Mouse (Mus musculus): Measurements from ENCODE around the gene Urb2. TPM values are rescaled to one million over a fixed set of nuclear protein-coding genes. Genes with fewer than 3 reads are reported as not detected.
"Not testable (repeated sequence)": the region's sequence is repeated elsewhere in the genome, so short reads cannot be mapped to it uniquely, and the experiment has no call there.

Urb2 gene
- polyA plus RNA-seq (2017; shearing (Covaris generic)): 1 to 10 TPM; 2.5 to 7.8 TPM

DNA sequence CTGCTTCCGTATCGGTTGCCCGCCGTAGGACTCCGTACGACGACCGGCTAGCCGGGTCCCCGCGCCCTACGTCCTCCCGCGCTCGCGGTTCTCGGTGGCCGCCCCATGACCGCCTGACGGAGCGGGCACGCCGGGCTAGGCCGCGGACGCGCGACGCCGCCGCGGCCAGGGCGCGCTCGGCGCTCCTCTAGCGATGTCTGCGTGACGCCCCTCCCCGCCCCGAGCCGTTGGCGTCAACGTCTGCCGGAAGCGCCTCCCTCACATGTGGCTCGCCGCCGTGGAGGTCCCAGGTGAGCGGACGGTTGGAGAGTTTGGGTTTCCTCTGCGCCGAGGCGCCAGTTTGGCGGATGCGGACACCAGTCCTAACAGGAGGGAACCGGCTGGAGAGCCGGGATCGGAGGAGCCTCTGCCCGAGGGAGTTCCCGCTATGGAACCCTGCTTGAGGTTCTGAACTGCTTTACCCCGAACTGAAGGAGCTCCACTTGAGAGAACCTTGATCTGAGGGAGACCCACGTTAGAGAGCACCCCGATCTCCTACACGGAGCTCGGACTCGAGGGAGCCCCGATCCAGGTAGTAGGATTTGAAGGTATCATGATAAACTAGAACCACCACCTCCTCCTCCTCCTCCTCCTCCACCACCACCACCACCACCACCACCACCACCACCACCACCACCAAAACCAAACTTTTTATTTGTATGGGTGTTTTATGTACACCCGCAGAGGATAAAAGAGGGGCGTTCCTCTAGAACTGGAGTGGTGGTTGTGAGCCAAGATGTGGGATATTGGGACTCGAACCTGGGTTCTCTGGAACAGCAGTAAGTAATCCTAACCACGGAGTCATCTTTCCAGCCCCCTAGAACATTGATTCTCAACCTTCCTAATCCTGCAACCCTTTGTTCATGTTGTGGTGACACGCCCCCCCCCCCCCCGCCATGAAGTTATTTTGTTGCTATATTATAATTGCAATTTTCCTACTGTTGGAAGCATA, at the start of gene Urb2, which contains the start of gene Taf5l:
TSS of gene Urb2 (plus strand) at position 272 of the 991 bp plus-strand sequence.
TSS of gene Taf5l (minus strand) at position 161 of the 991 bp plus-strand sequence.
- ATAC-seq: peak; percentile 90

DNA sequence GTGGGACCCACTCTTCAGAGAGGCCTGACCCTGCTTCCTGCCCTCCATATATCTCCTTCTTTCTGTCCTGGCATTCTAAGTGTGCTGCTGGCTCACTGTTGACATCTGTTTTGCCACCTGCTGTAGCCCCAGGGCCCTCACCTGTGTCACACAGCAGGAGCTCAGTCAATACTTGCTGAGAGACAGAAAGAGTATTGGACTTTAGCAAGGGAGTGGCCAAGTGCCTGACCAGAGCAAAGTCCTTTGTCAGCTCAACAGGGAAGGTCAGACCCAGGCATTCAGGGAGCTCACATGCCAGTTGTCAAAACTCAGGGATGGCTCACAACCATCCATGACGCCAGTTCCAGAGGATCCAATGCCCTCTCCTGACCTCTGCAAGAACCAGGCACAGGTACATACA, 47.8 kb upstream of the Urb2 start:
- ATAC-seq: no peak

DNA sequence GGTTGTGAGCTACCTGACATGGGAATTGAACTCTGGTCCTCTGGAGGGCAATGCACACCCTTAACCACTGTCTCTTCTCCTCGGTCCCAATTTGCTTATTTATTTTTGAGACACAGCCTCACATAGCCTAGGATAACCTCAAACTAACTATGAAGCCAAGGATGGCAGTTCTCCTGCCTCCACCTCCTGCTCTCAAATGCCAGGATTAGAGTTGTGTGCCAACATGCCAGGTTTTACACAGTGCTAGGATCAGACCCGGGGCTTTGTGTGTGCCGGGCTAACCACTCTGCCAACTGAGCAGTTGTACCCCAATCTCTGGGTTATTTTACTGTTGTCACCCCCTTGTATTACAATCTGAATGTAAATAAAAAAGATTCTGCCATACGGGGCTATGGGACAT, 43.8 kb upstream of the Urb2 start:
- no peak for ATAC-seq

DNA sequence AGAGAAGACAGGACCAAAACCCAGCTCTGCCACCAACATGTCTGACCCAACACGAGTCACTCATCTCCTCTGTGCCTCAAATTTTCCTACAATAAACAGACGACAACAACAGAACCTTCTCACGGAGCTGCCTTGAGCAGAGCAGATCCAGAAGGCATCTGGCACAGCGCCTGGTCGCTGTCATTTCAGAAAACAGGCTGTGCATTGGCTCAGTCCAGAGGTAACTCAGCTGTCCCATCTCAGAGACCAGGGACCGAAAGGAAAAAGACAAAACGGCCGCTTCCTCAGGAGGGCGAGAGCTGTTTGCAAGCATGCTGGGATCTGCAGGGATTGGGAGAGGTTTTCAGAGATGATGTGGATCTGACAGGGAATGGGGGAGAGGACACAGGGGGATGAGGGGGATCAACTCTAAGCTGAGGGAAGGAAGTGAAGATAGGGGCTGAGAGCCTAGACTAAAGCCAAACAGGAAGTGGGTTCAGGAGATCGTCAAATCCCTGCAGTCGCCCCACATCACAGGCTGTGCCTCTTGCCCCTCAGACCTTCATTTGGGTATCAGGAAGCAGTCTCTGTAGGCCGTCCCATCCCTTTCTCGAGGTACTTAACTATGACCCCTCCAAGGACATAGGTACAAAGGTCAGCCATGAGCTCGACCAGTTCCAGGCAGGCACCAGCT, 43.0 kb upstream of the Urb2 start:
- ATAC-seq: no peak

DNA sequence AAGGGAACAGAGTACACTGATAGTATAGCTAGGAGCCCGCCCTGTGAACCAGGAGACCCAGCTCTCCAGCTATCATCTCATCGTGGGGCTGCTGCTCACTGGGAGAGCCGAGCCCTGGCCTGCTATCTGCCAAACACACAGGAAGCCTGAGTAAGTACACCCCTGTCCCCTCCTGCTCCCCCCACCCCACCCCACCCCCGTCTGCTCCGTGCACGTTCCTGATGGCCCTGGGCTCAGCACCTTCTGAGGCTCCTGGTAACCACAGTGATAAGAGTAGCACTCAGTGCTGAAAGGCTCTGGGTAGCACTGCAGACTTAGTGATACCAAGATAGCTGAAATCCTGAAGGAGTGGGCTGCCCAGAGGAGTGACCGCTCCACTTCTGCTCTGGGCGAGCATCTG, 42.4 kb upstream of the Urb2 start:
- ATAC-seq: no peak

DNA sequence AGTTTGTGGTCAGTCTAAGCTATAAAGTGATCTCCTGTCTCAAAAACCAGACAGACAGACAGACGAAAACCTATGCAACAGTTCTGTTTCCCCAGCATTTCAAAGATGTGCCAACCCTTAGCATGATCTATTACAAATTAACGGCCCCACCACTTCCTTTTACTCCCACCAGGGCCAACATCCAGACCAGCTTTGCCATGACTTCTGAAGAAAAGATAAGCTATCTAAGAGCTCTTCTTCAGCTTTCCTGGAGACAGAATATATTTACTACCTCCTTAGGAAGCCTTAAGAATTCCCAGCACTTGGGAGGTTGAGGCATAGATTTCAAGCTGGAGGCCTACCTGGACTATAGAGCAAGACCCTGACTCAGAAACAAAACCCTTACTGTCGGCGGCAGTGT, 41.1 kb upstream of the Urb2 start:
- no peak for ATAC-seq

DNA sequence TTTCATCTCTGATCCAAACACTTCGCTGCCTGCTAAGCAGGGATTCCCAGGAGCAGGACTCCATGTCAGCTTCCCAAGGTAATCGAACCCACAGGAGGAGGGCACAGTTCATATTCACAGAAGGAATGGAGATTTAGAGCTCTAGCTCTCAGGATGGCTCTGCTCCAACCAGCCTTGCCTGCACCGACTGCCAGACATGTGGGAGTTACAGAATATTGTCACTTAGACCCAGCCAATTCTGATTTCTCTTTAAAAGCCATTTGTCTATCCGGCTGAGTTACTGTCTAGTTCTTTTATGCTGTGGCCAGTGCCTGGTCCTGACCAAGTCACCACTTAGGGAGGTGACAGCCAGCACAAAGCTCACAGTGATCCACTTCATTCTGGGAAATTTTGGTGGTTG, 39.6 kb upstream of the Urb2 start:
- ATAC-seq: no peak

DNA sequence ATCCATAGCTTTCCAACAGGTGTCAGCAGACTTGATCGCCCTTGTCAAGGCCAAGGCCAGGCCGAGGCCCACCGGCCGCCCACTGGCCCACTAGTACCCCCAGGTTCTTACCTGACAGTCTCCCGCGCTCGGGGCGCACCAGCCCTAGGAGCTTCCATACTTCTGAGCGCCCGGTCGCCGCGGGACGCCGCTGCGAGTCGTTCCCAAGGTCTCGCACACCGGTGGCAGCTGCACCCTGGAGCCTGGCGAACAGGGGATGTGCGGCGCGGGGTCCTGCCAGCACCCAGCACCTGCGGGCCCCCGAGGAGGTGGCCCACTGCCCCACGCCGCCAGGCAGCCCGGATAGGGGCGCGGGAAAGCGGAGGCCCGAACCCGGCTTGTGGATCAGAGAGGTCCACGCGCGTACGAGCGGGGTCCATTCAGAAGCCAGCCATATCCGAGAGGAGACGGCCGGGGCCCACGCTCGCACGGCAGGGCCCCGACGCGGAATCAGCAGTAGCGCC, 39.0 kb upstream of the Urb2 start:
- ATAC-seq: peak; percentile 37

DNA sequence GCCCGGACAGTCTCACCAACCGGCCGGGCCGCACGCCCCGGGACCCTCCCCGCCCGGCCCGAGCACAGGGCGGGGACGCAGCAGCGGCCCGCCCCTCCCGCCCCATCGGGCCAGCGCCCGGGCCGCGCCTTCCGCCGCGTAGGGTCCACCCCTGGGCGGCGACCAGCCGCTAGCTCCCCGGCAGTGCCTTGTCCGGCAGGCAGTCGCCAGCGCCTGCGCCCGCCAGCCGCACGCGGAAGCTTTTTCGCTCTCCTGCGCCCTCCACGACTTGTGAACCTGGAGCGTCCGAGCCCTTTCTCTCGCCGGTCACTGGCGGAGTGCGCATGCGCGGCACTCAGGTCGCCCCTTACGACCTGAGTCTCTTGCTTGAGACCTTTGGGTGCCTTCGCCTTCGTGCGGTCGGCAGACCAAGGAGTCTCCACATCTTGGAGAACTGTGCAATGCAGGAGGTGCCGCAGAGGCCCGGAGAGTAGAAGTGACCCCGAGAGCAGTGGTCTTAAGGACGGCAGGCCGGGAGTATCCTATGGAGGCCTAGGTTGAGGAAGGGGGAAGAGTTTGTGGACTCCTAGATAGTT, 38.4 kb upstream of the Urb2 start, which contains the start of gene Abcb10:
TSS of gene Abcb10 (minus strand) at position 297 of the 575 bp plus-strand sequence.
- peak; percentile 58 for ATAC-seq

DNA sequence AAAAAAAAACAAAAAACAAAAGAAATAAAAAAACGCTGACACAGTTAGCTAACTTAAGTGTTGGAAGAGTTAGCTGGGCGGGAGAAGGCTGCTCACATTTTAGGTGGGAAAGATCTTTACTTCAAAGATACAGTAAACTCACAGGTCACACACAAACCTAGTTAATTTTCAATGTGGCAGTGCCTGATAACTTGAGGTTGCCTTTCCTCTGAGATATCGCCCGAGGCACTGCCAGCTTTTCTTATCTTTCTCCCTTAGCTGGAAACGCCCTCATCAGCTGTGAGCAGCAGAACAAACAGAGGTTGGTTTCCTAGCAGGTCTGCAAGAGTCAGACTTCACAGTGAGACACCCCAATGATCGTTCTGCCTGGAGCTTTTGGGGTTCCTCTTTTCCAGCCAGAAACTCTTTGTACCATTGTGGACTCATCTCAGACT, 32.7 kb upstream of the Urb2 start:
- no peak for ATAC-seq

DNA sequence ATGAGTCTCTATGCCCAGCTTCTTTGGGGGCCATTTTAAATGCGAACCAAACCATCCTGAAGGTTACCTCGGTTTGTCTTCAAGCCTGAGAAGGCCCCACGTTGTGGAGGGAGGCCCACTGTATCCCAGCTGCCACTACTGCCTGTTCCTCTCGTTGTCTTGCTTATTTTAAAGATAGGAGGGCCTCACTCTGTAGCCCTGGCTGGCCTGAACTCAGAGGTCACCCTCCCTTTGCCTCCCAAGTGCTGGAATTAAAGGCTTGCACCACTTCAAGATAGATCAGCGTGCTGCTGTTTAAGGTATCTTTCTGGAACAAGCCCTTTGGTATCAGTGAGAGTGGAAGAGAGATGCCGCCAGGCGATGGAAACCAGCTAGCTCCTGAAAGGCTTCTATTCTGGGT, 32.2 kb upstream of the Urb2 start:
- ATAC-seq: no peak

DNA sequence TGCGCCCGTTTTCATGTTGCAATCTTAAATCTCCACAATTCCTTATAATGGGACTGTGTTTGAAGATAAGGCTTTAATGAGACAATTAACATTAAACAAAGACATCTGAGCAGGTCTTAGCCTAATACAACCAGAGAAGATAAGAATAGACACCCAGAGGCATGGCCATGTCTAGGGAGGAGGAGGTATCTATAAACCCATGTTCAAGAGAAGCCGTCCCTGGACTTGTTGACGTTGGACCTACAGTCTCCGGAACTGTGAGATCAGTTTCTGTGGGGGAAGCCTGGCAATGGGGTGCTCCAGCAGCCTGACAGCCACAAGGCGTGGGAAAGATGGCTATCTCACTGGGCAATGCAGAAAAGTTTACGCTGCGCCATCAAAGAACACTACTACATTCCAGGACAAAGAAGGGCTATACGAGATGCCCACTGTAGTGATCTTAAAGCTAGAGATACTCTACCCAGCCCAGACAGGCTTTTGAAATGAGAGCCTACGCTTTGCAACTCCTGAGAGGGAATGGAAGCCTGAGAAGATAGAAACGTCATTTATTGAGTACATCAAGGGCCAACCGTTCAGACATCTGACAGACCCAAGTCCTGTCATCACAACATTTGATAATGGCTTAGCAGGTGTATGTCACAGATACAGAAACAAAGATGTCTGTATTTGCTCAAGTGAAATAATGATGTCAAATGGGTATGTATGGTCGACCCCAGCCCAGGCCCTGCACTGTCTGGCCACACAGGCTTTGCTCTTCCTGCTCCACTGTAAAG, 30.8 kb upstream of the Urb2 start:
- ATAC-seq: no peak

DNA sequence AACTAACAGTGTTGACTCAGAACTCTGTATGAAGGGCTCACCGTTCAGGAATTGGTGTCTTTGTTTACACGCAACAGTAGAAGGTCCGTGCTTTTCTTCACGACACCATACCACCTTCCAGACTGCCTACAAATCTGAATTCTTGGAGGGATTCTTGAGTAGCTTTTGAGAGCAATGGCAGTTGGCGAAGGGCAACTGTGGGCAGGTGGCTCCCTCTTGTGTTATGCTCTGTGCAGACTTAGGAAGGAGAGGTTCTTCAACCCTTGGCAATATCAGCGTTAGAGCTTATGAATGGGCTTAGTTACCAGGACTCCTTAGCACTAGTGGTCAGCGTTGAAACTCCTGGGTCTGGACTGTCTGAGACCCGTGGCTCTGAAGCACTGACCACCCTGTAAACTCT, 28.7 kb upstream of the Urb2 start:
- no peak for ATAC-seq

DNA sequence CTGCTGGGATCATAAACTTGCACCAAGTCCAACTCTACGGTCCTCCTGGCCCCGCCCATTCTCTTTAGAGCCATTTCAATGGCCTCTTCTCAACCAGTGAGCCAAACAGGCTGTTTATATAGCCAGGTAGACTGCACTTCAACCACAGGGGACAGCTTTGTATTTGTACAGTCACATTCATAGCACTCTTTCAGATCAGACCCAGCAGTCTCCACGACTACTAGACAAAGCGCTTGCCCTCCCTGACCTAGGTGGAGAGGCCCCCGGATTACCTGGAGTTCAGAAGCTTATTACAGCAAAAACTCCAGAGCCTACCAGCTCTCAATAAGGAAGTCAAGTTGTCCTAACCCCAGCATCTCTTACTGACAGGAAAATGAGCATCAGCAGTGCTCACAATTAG, 27.7 kb upstream of the Urb2 start:
- ATAC-seq: no peak

DNA sequence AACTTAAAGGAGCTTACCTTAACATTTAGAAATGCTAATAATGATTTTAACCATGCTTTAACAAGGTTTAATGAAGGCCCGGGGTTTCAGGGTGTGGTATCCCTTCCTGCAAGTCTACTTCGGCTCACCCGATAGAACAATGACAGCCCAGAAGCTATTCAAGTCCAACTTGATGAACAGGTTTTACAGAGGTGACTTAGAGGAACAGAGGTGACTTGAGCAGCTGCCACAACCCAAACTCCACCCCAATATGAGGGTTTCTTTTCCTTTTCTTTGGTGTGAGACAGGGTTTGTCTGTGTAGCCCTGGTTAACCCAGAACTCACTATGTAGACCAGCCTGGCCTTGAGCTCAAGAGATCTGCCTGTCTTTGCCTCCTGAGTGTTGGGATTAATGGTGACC, 27.3 kb upstream of the Urb2 start:
- no peak for ATAC-seq

DNA sequence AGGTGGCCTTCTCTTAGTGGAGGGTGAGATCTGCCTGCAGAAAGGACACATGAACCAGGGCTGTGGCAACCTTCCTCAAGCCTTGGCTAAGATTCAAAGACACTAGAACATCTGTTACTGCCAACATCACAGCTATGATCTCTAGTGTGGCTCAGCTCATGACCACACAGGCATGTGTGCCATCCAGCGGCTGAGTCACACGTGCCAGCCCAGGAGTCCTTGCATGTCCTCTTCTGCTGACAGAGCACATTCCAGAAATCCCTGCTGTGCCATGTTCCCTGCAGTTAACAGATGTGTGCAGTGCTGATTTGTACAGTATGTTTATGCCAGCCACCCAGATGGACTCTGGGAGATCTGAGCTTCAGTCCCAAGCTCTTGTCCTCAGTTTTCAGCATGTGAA, 21.7 kb upstream of the Urb2 start:
- no peak for ATAC-seq

DNA sequence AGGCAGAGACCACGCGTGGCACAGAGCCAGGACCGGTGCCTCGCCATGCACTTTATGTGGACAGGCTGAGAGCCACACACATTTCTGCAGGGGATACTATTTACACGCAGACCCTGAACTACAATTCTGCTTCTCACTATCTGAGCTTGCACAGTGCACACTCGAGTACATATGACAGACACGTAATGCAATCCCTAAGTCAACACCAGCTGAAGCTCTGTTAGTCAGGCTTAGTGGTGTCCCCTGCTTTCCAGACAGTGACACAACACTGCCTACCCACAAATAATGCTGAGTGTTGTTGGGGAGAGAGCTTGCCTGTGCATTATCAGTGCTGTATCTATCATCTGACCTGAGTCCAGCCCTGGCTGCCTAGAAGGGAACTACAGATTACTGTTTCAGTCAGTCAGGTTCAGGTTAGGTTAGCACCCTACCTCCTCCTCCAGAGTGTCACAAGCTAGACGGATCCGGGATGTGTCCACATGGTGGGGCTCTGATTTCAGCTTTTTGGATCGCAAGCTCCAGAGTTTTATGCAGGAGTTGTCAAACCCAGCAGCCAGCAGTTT, 18.7 kb upstream of the Urb2 start:
- ATAC-seq: no peak

DNA sequence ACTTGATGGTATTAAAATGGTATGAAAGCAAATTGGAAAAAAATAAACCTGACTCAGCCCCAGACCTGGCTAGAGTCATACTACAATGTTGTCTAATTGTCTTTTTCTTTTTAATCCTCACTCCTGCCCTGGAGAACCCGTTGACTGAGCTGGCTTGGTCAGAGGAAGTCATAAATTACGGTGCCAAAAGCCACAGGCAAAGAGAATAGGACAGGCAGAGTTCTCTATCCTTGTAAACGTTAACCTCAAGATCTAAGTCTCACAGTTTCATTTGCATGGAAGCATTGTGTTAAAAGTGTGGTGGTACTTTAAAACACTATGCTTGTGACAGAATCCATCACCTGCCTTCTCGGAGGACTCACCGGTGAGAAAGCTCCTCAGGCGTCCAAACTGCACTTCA, 13.5 kb upstream of the Urb2 start:
- no peak for ATAC-seq

DNA sequence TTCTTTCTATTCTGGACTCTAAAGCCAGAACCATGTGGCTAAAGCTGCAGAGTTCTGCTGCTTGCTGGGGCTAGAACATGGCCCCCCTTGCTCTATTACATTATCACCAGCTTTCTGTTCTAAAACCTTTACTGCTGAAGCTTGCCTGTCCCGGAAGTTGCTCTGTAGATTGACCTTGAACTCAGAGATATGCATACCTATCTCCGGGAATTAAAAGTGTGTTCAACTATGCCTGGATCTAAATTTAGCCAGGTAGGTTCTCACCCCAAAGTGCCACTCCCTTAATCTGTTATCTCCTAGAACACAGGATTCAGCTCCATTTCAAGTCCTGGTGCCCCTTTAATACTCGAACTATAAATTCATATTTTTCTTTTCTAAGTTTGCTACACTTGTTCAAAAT, 9.7 kb upstream of the Urb2 start:
- ATAC-seq: no peak

DNA sequence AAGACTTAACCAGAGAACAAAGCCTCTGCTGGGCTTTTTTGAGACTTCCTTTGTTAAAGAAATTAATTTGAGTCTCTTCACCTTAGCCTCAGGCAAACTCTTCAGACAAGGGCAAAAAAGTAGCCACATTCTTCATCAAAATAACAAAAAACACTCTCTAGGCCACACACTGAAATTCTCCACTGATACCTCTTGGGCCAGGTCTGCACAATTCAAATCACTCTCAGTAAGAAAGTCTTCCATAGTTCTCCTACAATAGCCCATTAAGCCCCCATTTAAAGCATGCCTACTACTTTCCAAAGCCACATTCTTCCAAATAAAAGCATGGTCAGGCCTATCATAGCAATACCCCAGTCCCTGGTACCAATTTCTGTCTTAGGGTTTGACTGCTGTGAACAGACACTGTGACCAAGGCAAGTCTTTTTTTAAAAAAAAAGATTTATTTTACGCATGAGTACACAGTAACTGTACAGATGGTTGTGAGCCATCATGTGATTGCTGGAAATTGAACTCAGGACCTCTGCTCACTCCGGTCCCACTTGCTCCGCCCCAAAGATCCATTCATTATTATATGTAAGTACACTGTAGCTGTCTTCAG, 9.2 kb upstream of the Urb2 start:
- no peak for ATAC-seq

DNA sequence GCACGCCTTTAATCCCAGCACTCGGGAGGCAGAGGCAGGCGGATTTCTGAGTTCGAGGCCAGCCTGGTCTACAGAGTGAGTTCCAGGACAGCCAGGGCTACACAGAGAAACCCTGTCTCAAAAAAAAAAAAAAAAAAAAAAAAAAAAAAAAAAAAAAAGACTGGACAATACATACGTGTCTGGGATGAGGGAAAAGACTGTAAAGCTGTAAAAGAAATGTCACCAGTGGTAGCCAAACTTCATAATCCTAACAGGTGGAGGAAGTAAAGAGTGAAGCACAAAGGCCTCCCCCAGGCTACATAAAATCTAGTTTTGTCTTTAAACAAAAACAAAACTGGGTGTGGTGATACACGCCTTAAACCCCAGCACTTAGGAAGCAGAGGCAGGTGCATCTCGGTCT, 7.0 kb upstream of the Urb2 start:
- not testable (repeated sequence) for ATAC-seq

DNA sequence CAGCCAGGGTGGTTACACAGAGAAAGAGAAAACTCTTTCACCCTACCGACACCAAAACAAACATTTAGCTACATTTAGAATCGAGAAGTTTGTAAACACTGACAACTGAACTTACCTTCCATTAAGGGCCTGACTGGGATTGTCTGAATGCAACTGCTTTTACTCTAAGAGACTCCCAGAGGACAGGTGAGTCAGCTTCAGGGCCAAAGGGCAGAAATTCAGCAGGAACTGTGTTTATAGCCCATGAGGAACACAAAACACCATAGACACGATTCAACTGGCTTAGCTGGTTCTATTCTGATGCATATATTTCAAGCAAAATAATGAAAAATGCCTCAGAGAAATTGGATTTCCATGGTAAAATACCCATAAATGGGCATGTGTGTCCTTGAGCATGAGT, 6.6 kb upstream of the Urb2 start:
- ATAC-seq: no peak

Measured in CD4-positive, CD25-positive, alpha-beta regulatory T cell, adult 4 months (primary cell).